Mouse (Mus musculus) Patski (cell line): ENCODE data around the gene Rnpc3. TPM values are rescaled to one million over a fixed set of nuclear protein-coding genes. Genes with fewer than 3 reads are reported as not detected.
"Not testable (repeated sequence)": the region's sequence is repeated elsewhere in the genome, so short reads cannot be mapped to it uniquely, and the experiment has no call there.

Source experiments
- ATAC-seq: fragments of 100-300 bp; one replicate; pipeline ENCODE4 v1.8.0; 2021
- CTCF ChIA-PET: fragments of 350-600 bp; sonication (Branson Sonifier 250); formaldehyde crosslinking; loops from one replicate; lab custom pipeline; 2022; ENCODE audit warnings: inconsistent platforms; lab: Charles Lee
- POLR2A ChIA-PET: fragments of 350-600 bp; sonication (Branson Sonifier 250); formaldehyde crosslinking; loops from one replicate; lab custom pipeline; 2022; ENCODE audit warnings: antibody characterized with exemption, inconsistent platforms; lab: Charles Lee
- DNase-seq: peaks from one replicate; pipeline ENCODE4 v3.0.0-alpha.2; 2011; ENCODE audit warnings: low read depth, low spot score
- H3K27me3 ChIP-seq: fragments of 371-371 bp; one replicate; pipeline ENCODE4 v1.5.1; 2021
- CTCF ChIP-seq: fragments of 100-300 bp; IDR thresholded peaks from one replicate; pipeline ENCODE4 v1.5.1; 2021
- in situ Hi-C: fragments of 300-500 bp; cut with MboI; formaldehyde crosslinking; loops from 3 replicates; pipeline ENCODE4 v1.11.1; 2018; ENCODE audit warnings: low pct_unique_long_range_greater_than_20kb, mixed read lengths
- polyA plus RNA-seq: library from polyadenylated mRNA; unstranded; gene quantifications from one replicate; pipeline ENCODE4 v1.2.3, GENCODE M21; 2021

Gene Rnpc3
- 25.2 TPM for polyA plus RNA-seq

GRCm38 (mm10) chr3:113629606-113630359 is at the start of gene Rnpc3:
Gene Rnpc3 (minus strand): TSS chr3:113630149.
- no peaks in the 10 kb centered on the region for H3K27me3 ChIP-seq
- CTCF ChIA-PET: interaction anchor here (1.5 kb wide), 1 partner anchor 12 kb away, joined by 3 read pairs; no protein-coding TSS in a partner anchor
- in situ Hi-C loops: no loop called here
- no peak for TF ChIP-seq CTCF
- POLR2A ChIA-PET: interaction anchor here (0.8 kb wide), 1 partner anchor 11 kb away, joined by 5 read pairs; no protein-coding TSS in a partner anchor
- ATAC-seq: peak; percentile 98
- DNase-seq: peak; percentile 97

GRCm38 (mm10) chr3:113656940-113657339 is 27.0 kb upstream of the Rnpc3 start:
- TF ChIP-seq CTCF: peak; percentile 96
- peaks cover 33% of the 10 kb centered on the region for H3K27me3 ChIP-seq
- DNase-seq (no peak), ATAC-seq (peak; percentile 94)
- in situ Hi-C loops: loop anchor here (10.0 kb wide), 1 partner anchor 1988 kb away; no protein-coding TSS in a partner anchor
- ChIA-PET CTCF (interaction anchor here (0.7 to 0.8 kb wide), 2 partner anchors 25 to 407 kb away, joined by 3 read pairs; no protein-coding TSS in a partner anchor), POLR2A (no interaction called here)

GRCm38 (mm10) chr3:113654335-113654734 is 24.4 kb upstream of the Rnpc3 start:
- DNase-seq: no peak
- in situ Hi-C loops: loop anchor here (10.0 kb wide), 1 partner anchor 1990 kb away; no protein-coding TSS in a partner anchor
- CTCF ChIA-PET: no interaction called here
- H3K27me3 ChIP-seq: peaks cover 28% of the 10 kb centered on the region
- POLR2A ChIA-PET: no interaction called here
- ATAC-seq: no peak
- no peak for TF ChIP-seq CTCF

- in situ Hi-C loops: loop anchor here (10.0 kb wide), 1 partner anchor 1993 kb away; no protein-coding TSS in a partner anchor
- peaks cover 20% of the 10 kb centered on the region for H3K27me3 ChIP-seq
- DNase-seq, POLR2A ChIA-PET: not testable (repeated sequence)
- CTCF ChIA-PET: interaction anchor here (1.1 to 1.3 kb wide), 2 partner anchors 11 to 27 kb away, joined by 3 to 4 read pairs; no protein-coding TSS in a partner anchor
- peak; percentile 76 for ATAC-seq
- TF ChIP-seq CTCF: peak; percentile 81
Measured at GRCm38 (mm10) chr3:113651386-113651785, 21.4 kb upstream of the Rnpc3 start.

GRCm38 (mm10) chr3:113639545-113639944 is 9.6 kb upstream of the Rnpc3 start:
- in situ Hi-C loops: no loop called here
- DNase-seq (no peak), ATAC-seq (no peak)
- ChIA-PET POLR2A (no interaction called here), CTCF (interaction anchor here (1.6 to 2.8 kb wide), 2 partner anchors 8 to 16 kb away, joined by 4 to 10 read pairs; no protein-coding TSS in a partner anchor)
- H3K27me3 ChIP-seq: no peaks in the 10 kb centered on the region
- no peak for TF ChIP-seq CTCF

- ATAC-seq (no peak), DNase-seq (no peak)
- in situ Hi-C loops: no loop called here
- POLR2A ChIA-PET: no interaction called here
- TF ChIP-seq CTCF: no peak
- CTCF ChIA-PET: no interaction called here
- H3K27me3 ChIP-seq: no peaks in the 10 kb centered on the region
Measured at GRCm38 (mm10) chr3:113634220-113634619, 4.3 kb upstream of the Rnpc3 start.

- no peak for TF ChIP-seq CTCF
- in situ Hi-C loops: no loop called here
- DNase-seq: no peak
- POLR2A ChIA-PET: no interaction called here
- ATAC-seq: no peak
- CTCF ChIA-PET: interaction anchor here (1.0 kb wide), 1 partner anchor 25 kb away, joined by 3 read pairs; no protein-coding TSS in a partner anchor
- no peaks in the 10 kb centered on the region for H3K27me3 ChIP-seq
Measured at GRCm38 (mm10) chr3:113631611-113632010, 1.7 kb upstream of the Rnpc3 start.

- CTCF ChIA-PET: no interaction called here
- DNase-seq: peak; percentile 6
Measured at GRCm38 (mm10) chr3:113630564-113630963, 615 bp upstream of the Rnpc3 start.

GRCm38 (mm10) chr3:113606599-113606998 is 23.4 kb downstream of the Rnpc3 start, which contains the start of gene Amy1:
Gene Amy1 (minus strand): TSS chr3:113606699.
- DNase-seq: no peak
- no peak for ATAC-seq
- POLR2A ChIA-PET: no interaction called here
- H3K27me3 ChIP-seq: no peaks in the 10 kb centered on the region
- in situ Hi-C loops: no loop called here
- TF ChIP-seq CTCF: no peak
- CTCF ChIA-PET: no interaction called here

More at GRCm38 (mm10) chr3:113630564-113630963, 615 bp upstream of the Rnpc3 start:
- in situ Hi-C loops: no loop called here
- no peaks in the 10 kb centered on the region for H3K27me3 ChIP-seq
- POLR2A ChIA-PET: no interaction called here
- peak; percentile 15 for ATAC-seq
- peak; percentile 14 for TF ChIP-seq CTCF

GRCm38 (mm10) chr3:113590844-113591243 is 39.1 kb downstream of the Rnpc3 start:
- in situ Hi-C loops: no loop called here

GRCm38 (mm10) chr3:113574578-113574977 is 55.4 kb downstream of the Rnpc3 start:
- CTCF ChIA-PET: no interaction called here
- ATAC-seq (no peak), DNase-seq (no peak)
- no peak for TF ChIP-seq CTCF
- in situ Hi-C loops: no loop called here
- H3K27me3 ChIP-seq: peaks cover 35% of the 10 kb centered on the region
- POLR2A ChIA-PET: no interaction called here

More at GRCm38 (mm10) chr3:113590844-113591243, 39.1 kb downstream of the Rnpc3 start:
- ChIA-PET POLR2A (no interaction called here), CTCF (interaction anchor here (0.6 to 1.8 kb wide), 4 partner anchors 9 to 58 kb away, joined by 3 to 5 read pairs (median 3); no protein-coding TSS in a partner anchor)
- ATAC-seq (no peak), DNase-seq (no peak)
- no peaks in the 10 kb centered on the region for H3K27me3 ChIP-seq
- no peak for TF ChIP-seq CTCF
